26 mouse cellular contexts compared by ENCODE assay signal in genomic region chr9:80057690-80058089, GRCm38 (mm10). TPM values are rescaled to one million over a fixed set of nuclear protein-coding genes. Genes with fewer than 3 reads are reported as not detected.
DNase-seq lines count a peak whose midpoint lies in the region; ATAC-seq and TF ChIP-seq lines count a peak whose summit lies in the region.
"Had no signal": no experiment of that assay in that cellular context is flagged by ENCODE, and none has a peak within 500 bp of the region (broad histone marks: within the 10 kb centered on the region; RNA-seq: fewer than 3 reads in every experiment).

No protein-coding gene starts in this region.

- DNase-seq in 3134 (ENCODE audit: extremely low read depth, insufficient read length, low spot score) (peak; percentile 13), CH12.LX (ENCODE audit: extremely low read depth) (peak; percentile 89)
- no peak for DNase-seq in left cerebral cortex, adult 18-20 months (ENCODE audit: low spot score in 2 of 2)
- DNase-seq in adrenal gland, postnatal 10 days, result no peak
- no peak for DNase-seq in forebrain, embryonic 14.5 days (ENCODE audit: low spot score)
- DNase-seq: adrenal gland, adult 2 months; cerebellum, adult 18-20 months; cerebellum, postnatal 25 days; embryo, embryonic 11 days; gastrocnemius, adult 2 months; heart, postnatal 4 days; kidney, adult 11 months; kidney, postnatal 36 days; left cerebral cortex, postnatal 4 days; lung, embryonic 14.5 days; thymus, postnatal 25 days had no signal

- 85% methylated on average over 2 of the region's 2 CpGs for WGBS in forebrain, embryonic 14.5 days

- peaks cover 7% of the 10 kb centered on the region for H3K9me3 ChIP-seq in CH12.LX (replicated peaks; ENCODE audit: low read length)
- H3K9me3 ChIP-seq in forebrain, embryonic 14.5 days (replicated peaks; ENCODE audit: control insufficient read depth, low read length), result no peaks in the 10 kb centered on the region
- H3K9me3 ChIP-seq: heart, embryonic 15.5 days; limb, embryonic 15.5 days had no signal

- in situ Hi-C loops in CH12.LX (cut with MboI; ENCODE audit: low pct_ligation_motif_present, low pct_unique_long_range_greater_than_20kb, low sequenced_read_pairs), result no loop called here

- peak; percentile 84 for ATAC-seq in granulocyte monocyte progenitor cell, adult 5-6 weeks (replicated peaks; ENCODE audit: poor library complexity, severe bottlenecking)
- ATAC-seq in forebrain, embryonic 14.5 days, result no peak
- ATAC-seq: hindbrain, embryonic 16.5 days had no signal

- H3K4me2 ChIP-seq in CH12.LX (ENCODE audit: insufficient read depth, low read depth, poor library complexity, severe bottlenecking) (peak overlapping the region; percentile 33; the same call in 1 of the 2 replicates), myocyte (ENCODE audit: low read depth) (peak overlapping the region; percentile 49)
- no peak overlapping the region for H3K4me2 ChIP-seq in forebrain, embryonic 14.5 days (ENCODE audit: low read length)
- H3K4me2 ChIP-seq: embryonic facial prominence, embryonic 13.5 days; forebrain, embryonic 12.5 days; heart, embryonic 15.5 days; kidney, embryonic 15.5 days; limb, embryonic 15.5 days; lung, embryonic 14.5 days had no signal

- TF ChIP-seq POLR2A in CH12.LX (IDR thresholded peaks at IDR 0.05; ENCODE audit: low read depth, low read length) (no peak), myocyte (IDR thresholded peaks at IDR 0.05; ENCODE audit: insufficient read length, low read depth) (no peak)

- peak; percentile 98 for TF ChIP-seq EP300 in CH12.LX (IDR thresholded peaks at IDR 0.05; ENCODE audit: low read length)

- H3K79me2 ChIP-seq in CH12.LX (replicated peaks; ENCODE audit: control insufficient read depth, extremely low read depth, insufficient read depth, poor library complexity, severe bottlenecking) (no peaks in the 10 kb centered on the region), myocyte (ENCODE audit: control insufficient read depth, insufficient read depth) (no peaks in the 10 kb centered on the region)

- TF ChIP-seq CTCF in CH12.LX (conservative IDR thresholded peaks at IDR 0.05 in 1 of 2, IDR thresholded peaks at IDR 0.05 in 1 of 2; ENCODE audit: low read depth in 2 of 2, low read length in 2 of 2), result no peak

- dilution Hi-C loops in CH12.LX (cut with MboI; ENCODE audit: extremely low pct_ligation_motif_present, extremely low pct_unique_long_range_greater_than_20kb, low sequenced_read_pairs), result no loop called here

- no peak overlapping the region for H3ac ChIP-seq in myocyte (ENCODE audit: control insufficient read depth, insufficient read length)

- no peaks in the 10 kb centered on the region for H3K27me3 ChIP-seq in CH12.LX (replicated peaks)
- no peaks in the 10 kb centered on the region for H3K27me3 ChIP-seq in myocyte (ENCODE audit: control insufficient read depth, insufficient read depth, insufficient read length)
- H3K27me3 ChIP-seq in forebrain, embryonic 14.5 days (replicated peaks; ENCODE audit: control insufficient read depth, insufficient read depth, low read length), result no peaks in the 10 kb centered on the region
- H3K27me3 ChIP-seq: embryonic facial prominence, embryonic 13.5 days; forebrain, embryonic 12.5 days; heart, embryonic 15.5 days; kidney, embryonic 15.5 days; limb, embryonic 15.5 days had no signal

- H3K4me3 ChIP-seq in CH12.LX (replicated peaks in 1 of 3; ENCODE audit: low read depth in 2 of 3, low read length in 2 of 3, poor library complexity in 1 of 3) (no peak overlapping the region), myocyte (no peak overlapping the region)
- no peak overlapping the region for H3K4me3 ChIP-seq in forebrain, embryonic 14.5 days (ENCODE audit: low read depth, low read length)
- H3K4me3 ChIP-seq: embryonic facial prominence, embryonic 13.5 days; erythroblast, embryonic 14.5 days; forebrain, embryonic 12.5 days; gastrocnemius, adult 2 months; heart, embryonic 15.5 days; kidney, embryonic 15.5 days; limb, embryonic 15.5 days had no signal

- H3K27ac ChIP-seq in CH12.LX (ENCODE audit: insufficient read depth, low read depth), result no peak overlapping the region
- H3K27ac ChIP-seq in forebrain, embryonic 14.5 days (ENCODE audit: low read depth, low read length), result no peak overlapping the region
- H3K27ac ChIP-seq: embryonic facial prominence, embryonic 13.5 days; forebrain, embryonic 12.5 days; gastrocnemius, adult 2 months; heart, embryonic 15.5 days; kidney, embryonic 15.5 days; limb, embryonic 15.5 days; liver, embryonic 14.5 days had no signal

- H3K4me1 ChIP-seq in CH12.LX (ENCODE audit: control insufficient read depth in 1 of 2, insufficient read depth in 2 of 2), result peaks cover 6 to 18% of the 10 kb centered on the region in 2 experiments; a peak in 3 of 4 replicates
- no peaks in the 10 kb centered on the region for H3K4me1 ChIP-seq in forebrain, embryonic 14.5 days (ENCODE audit: control insufficient read depth, insufficient read depth, low read length)
- H3K4me1 ChIP-seq: embryonic facial prominence, embryonic 13.5 days; forebrain, embryonic 12.5 days; heart, embryonic 15.5 days; kidney, embryonic 15.5 days; limb, embryonic 15.5 days had no signal

- TF ChIP-seq RAD21 in CH12.LX (IDR thresholded peaks at IDR 0.05; ENCODE audit: low read depth, low read length), result no peak; the same call in 1 of the 2 replicates

- peak overlapping the region; percentile 27; the same call in 1 of the 2 replicates for H3K9ac ChIP-seq in CH12.LX (ENCODE audit: insufficient read depth, low read depth)
- no peak overlapping the region for H3K9ac ChIP-seq in forebrain, embryonic 14.5 days (ENCODE audit: low read length)
- H3K9ac ChIP-seq: embryonic facial prominence, embryonic 13.5 days; forebrain, embryonic 12.5 days; heart, embryonic 15.5 days; kidney, embryonic 15.5 days; limb, embryonic 15.5 days; liver, embryonic 14.5 days; lung, embryonic 14.5 days had no signal

- H3K36me3 ChIP-seq in CH12.LX (replicated peaks in 1 of 2; ENCODE audit: control insufficient read depth in 1 of 2, insufficient read depth in 1 of 2, low read length in 1 of 2) (no peaks in the 10 kb centered on the region), myocyte (ENCODE audit: control insufficient read depth, insufficient read depth) (no peaks in the 10 kb centered on the region)
- H3K36me3 ChIP-seq in forebrain, embryonic 14.5 days (ENCODE audit: control insufficient read depth, insufficient read depth, low read length), result no peaks in the 10 kb centered on the region
- H3K36me3 ChIP-seq: embryonic facial prominence, embryonic 13.5 days; forebrain, embryonic 12.5 days; heart, embryonic 15.5 days; kidney, embryonic 15.5 days; limb, embryonic 15.5 days had no signal

TF ChIP-seq in CH12.LX, 34 proteins besides CTCF, POLR2A, EP300 and RAD21 (continues in another document):
- TF ChIP-seq HCFC1 (IDR thresholded peaks at IDR 0.05; ENCODE audit: low read depth, low read length), result no peak
- TF ChIP-seq UBTF (IDR thresholded peaks at IDR 0.05; ENCODE audit: low read depth, low read length), result no peak
- TF ChIP-seq PAX5 (IDR thresholded peaks at IDR 0.05; ENCODE audit: low read length), result no peak
- TF ChIP-seq TCF12 (IDR thresholded peaks at IDR 0.05; ENCODE audit: low read depth, low read length), result peak; percentile 94
- no peak for TF ChIP-seq USF1 (IDR thresholded peaks at IDR 0.05; ENCODE audit: low read depth, low read length)
- peak; percentile 75 for TF ChIP-seq BHLHE40 (IDR thresholded peaks at IDR 0.05; ENCODE audit: low read depth, low read length)
- peak; percentile 84 for TF ChIP-seq RCOR1 (conservative IDR thresholded peaks at IDR 0.05; ENCODE audit: low read depth, low read length)
- no peak for TF ChIP-seq E2F4 (IDR thresholded peaks at IDR 0.05; ENCODE audit: insufficient replicate concordance, low read depth, low read length)
- no peak for TF ChIP-seq MAFK (IDR thresholded peaks at IDR 0.05; ENCODE audit: insufficient replicate concordance, low read length)
- TF ChIP-seq MAX (IDR thresholded peaks at IDR 0.05; ENCODE audit: low read length), result peak; percentile 62

TF ChIP-seq in myocyte, 11 proteins besides CTCF, POLR2A, EP300 and RAD21:
- TF ChIP-seq TCF12 (IDR thresholded peaks at IDR 0.05; ENCODE audit: insufficient read depth, poor library complexity, severe bottlenecking), result no peak
- no peak for TF ChIP-seq E2F4 (IDR thresholded peaks at IDR 0.05; ENCODE audit: insufficient read depth)
- TF ChIP-seq MYOD1 (IDR thresholded peaks at IDR 0.05; ENCODE audit: control insufficient read depth in 1 of 3, insufficient read length in 2 of 3, low read depth in 2 of 3), result no peak
- no peak for TF ChIP-seq TCF3 (IDR thresholded peaks at IDR 0.05; ENCODE audit: insufficient read length, low read depth)
- no peak for TF ChIP-seq SRF (IDR thresholded peaks at IDR 0.05; ENCODE audit: control insufficient read depth, insufficient read length, low read depth)
- TF ChIP-seq CEBPB (IDR thresholded peaks at IDR 0.05; ENCODE audit: insufficient read depth, poor library complexity, severe bottlenecking), result no peak
- TF ChIP-seq USF1 (IDR thresholded peaks at IDR 0.05; ENCODE audit: low read depth), result no peak
- no peak for TF ChIP-seq MAX (IDR thresholded peaks at IDR 0.05; ENCODE audit: low read depth)
- no peak for TF ChIP-seq REST (IDR thresholded peaks at IDR 0.05; ENCODE audit: insufficient read depth, insufficient read length)

RNA-seq across cellular contexts. Expression of gene Senp6, which starts 9.0 kb away (rescaled TPM):
- 97.5 and 113 TPM in 2 replicates for total RNA-seq in CH12.LX (2012; rRNA removed)
- total RNA-seq in CH12.LX (2014; rRNA removed), result 167 and 186 TPM in 2 replicates
- 113 TPM in 2 replicates for polyA plus RNA-seq in CH12.LX (2012; ENCODE audit: insufficient read length, low read depth)
- total RNA-seq in granulocyte monocyte progenitor cell, adult 5-6 weeks (2014; fragmentation: Nextera tagmentation), result 111 and 149 TPM in 2 replicates
- 152 and 186 TPM in 2 replicates for total RNA-seq in granulocyte monocyte progenitor cell, adult 5-6 weeks (2017)
- 24.9 TPM for polyA plus RNA-seq in myocyte (2012; fragmentation: generic; extraction: Trizol)
- 100 to 1,000 TPM in 1 of 2 experiments, 10 to 100 TPM in 1; 99.0 to 101 TPM for total RNA-seq in left cerebral cortex, adult 18-20 months (2021)
- total RNA-seq in adrenal gland, postnatal 10 days (2021), result 100 to 1,000 TPM; 103 to 107 TPM
- polyA plus RNA-seq in forebrain, embryonic 14.5 days (2014; fragmentation: Nextera tagmentation; extraction: Ambion mirVana), result 60.0 and 64.4 TPM in 2 replicates

RNA-seq across cellular contexts. Expression of gene Filip1, which starts 45.0 kb away (rescaled TPM):
- total RNA-seq in CH12.LX (2012; rRNA removed) (0.50 and 1.5 TPM in 2 replicates), CH12.LX (2014; rRNA removed) (0.24 and 0.71 TPM in 2 replicates)
- polyA plus RNA-seq in CH12.LX (2012; ENCODE audit: insufficient read length, low read depth) (1.3 and 1.4 TPM in 2 replicates), myocyte (2012; fragmentation: generic; extraction: Trizol) (7.0 TPM)
- total RNA-seq in granulocyte monocyte progenitor cell, adult 5-6 weeks (2014; fragmentation: Nextera tagmentation), result 1.1 and 2.1 TPM in 2 replicates
- 0.69 and 1.1 TPM in 2 replicates for total RNA-seq in granulocyte monocyte progenitor cell, adult 5-6 weeks (2017)
- total RNA-seq in left cerebral cortex, adult 18-20 months (2021), result 10 to 100 TPM; 18.2 to 19.9 TPM
- total RNA-seq in adrenal gland, postnatal 10 days (2021), result 10 to 100 TPM; 39.6 to 46.6 TPM
- 2.5 and 2.9 TPM in 2 replicates for polyA plus RNA-seq in forebrain, embryonic 14.5 days (2014; fragmentation: Nextera tagmentation; extraction: Ambion mirVana)
- polyA plus RNA-seq: erythroblast, embryonic 14.5 days had no signal

Comparison
In these comparisons a context has a peak if more than half of its experiments do, and no peak if none do; other contexts are left out.
1. DNase-seq: peak in 3134 (single experiment) and CH12.LX (single experiment); none in left cerebral cortex, adult 18-20 months (0 of 2), adrenal gland, postnatal 10 days (single experiment) and forebrain, embryonic 14.5 days (single experiment).
2. RNA of gene Filip1, which starts 45.0 kb away (total RNA-seq): 39.6 to 46.6 TPM in adrenal gland, postnatal 10 days and 18.2 to 19.9 TPM in left cerebral cortex, adult 18-20 months; 0.24 to 1.5 TPM in CH12.LX and 0.69 to 2.1 TPM in granulocyte monocyte progenitor cell, adult 5-6 weeks; every median in the first group is over 4 times any median in the second.